Mouse (Mus musculus): Measurements from ENCODE around the gene Mroh2a. TPM values are rescaled to one million over a fixed set of nuclear protein-coding genes. Genes with fewer than 3 reads are reported as not detected.

The Mroh2a gene
- total RNA-seq, 2 experiments from 2014 or later = not detected

- no peak for DNase-seq
These were observed 8.2 kb upstream of the Mroh2a start for GRCm38 (mm10) chr1:88218591-88218990.

GRCm38 (mm10) chr1:88219054-88219453 is 7.7 kb upstream of the Mroh2a start:
- DNase-seq = peak in 1 of 2 experiments; percentile 3

GRCm38 (mm10) chr1:88220336-88220735 is 6.5 kb upstream of the Mroh2a start:
- peak in 1 of 2 experiments; percentile 4 for DNase-seq

- DNase-seq = no peak
These were observed 4.6 kb upstream of the Mroh2a start for GRCm38 (mm10) chr1:88222216-88222615.

- DNase-seq = peak; percentile 4 to 13
These were observed 3.7 kb upstream of the Mroh2a start for GRCm38 (mm10) chr1:88223011-88223515.

- DNase-seq = peak; percentile 9 to 17
These were observed 3.2 kb upstream of the Mroh2a start for GRCm38 (mm10) chr1:88223591-88223990.

- DNase-seq = peak; percentile 29 to 49
These were observed 2.6 kb upstream of the Mroh2a start for GRCm38 (mm10) chr1:88224029-88224776.

GRCm38 (mm10) chr1:88225301-88225700 is 1.5 kb upstream of the Mroh2a start:
- DNase-seq = peak in 1 of 2 experiments; percentile 14

GRCm38 (mm10) chr1:88225741-88226140 is 1.0 kb upstream of the Mroh2a start:
- DNase-seq = peak; percentile 3 to 14

GRCm38 (mm10) chr1:88227482-88227881 is 696 bp downstream of the Mroh2a start:
- DNase-seq = peak; percentile 22 to 24

GRCm38 (mm10) chr1:88228121-88228520 is 1.3 kb downstream of the Mroh2a start:
- peak; percentile 6 to 16 for DNase-seq

GRCm38 (mm10) chr1:88229566-88229965 is 2.8 kb downstream of the Mroh2a start:
- DNase-seq = no peak

GRCm38 (mm10) chr1:88229986-88230385 is 3.2 kb downstream of the Mroh2a start:
- DNase-seq = no peak

GRCm38 (mm10) chr1:88230421-88230820 is 3.6 kb downstream of the Mroh2a start:
- DNase-seq = no peak

- DNase-seq = no peak
These were observed 4.4 kb downstream of the Mroh2a start for GRCm38 (mm10) chr1:88230981-88231802.

- no peak for DNase-seq
These were observed 5.2 kb downstream of the Mroh2a start for GRCm38 (mm10) chr1:88231803-88232499.

- DNase-seq = no peak
These were observed 6.0 kb downstream of the Mroh2a start for GRCm38 (mm10) chr1:88232664-88233380.

- DNase-seq = no peak
These were observed 6.8 kb downstream of the Mroh2a start for GRCm38 (mm10) chr1:88233421-88234247.

- no peak for DNase-seq
These were observed 7.4 kb downstream of the Mroh2a start for GRCm38 (mm10) chr1:88234248-88234610.

GRCm38 (mm10) chr1:88234646-88235045 is 7.9 kb downstream of the Mroh2a start:
- DNase-seq = no peak
